Mouse (Mus musculus) forebrain, embryonic 10.5 days (tissue): ENCODE measurements around the gene Ccdc107. TPM values are rescaled to one million over a fixed set of nuclear protein-coding genes. Genes with fewer than 3 reads are reported as not detected.
"Not testable (repeated sequence)": the region's sequence is repeated elsewhere in the genome, so short reads cannot be mapped to it uniquely, and the experiment has no call there.

Experiments
- DNase-seq: peaks from one replicate; pipeline ENCODE4 v3.0.0-alpha.2; 2017; ENCODE audit warnings: low spot score; ENCODE audit errors: extremely low spot score
- H3K27ac ChIP-seq: fragments of 300-500 bp; sonication (generic); 2 replicates; pipeline ENCODE4 v1.5.1; 2016; ENCODE audit warnings: mild to moderate bottlenecking
- H3K27me3 ChIP-seq: fragments of 300-500 bp; sonication (generic); 2 replicates; pipeline ENCODE4 v1.6.1; 2016; ENCODE audit warnings: mild to moderate bottlenecking; ENCODE audit not compliant: poor library complexity, severe bottlenecking
- H3K36me3 ChIP-seq: fragments of 300-500 bp; sonication (generic); replicated peaks from 2 replicates; pipeline ENCODE4 v1.6.1; 2016; ENCODE audit warnings: mild to moderate bottlenecking, moderate library complexity
- H3K4me1 ChIP-seq: fragments of 300-500 bp; sonication (generic); 2 replicates; pipeline ENCODE4 v1.6.1; 2016
- H3K4me3 ChIP-seq: fragments of 300-500 bp; sonication (generic); 2 replicates; pipeline ENCODE4 v1.5.1; 2016; ENCODE audit warnings: mild to moderate bottlenecking, moderate library complexity
- H3K9me3 ChIP-seq: fragments of 300-500 bp; sonication (generic); 2 replicates; pipeline ENCODE4 v1.6.1; 2016; ENCODE audit warnings: mild to moderate bottlenecking, moderate library complexity
- WGBS: fragments of 180-500 bp; shearing (Covaris S2); methylation state at CpG from one replicate; pipeline ENCODE4 v1.1.7; 2016; 5-methylcytosine and 5-hydroxymethylcytosine counted together
- polyA plus RNA-seq: library from polyadenylated mRNA; unstranded; fragments of >200 nt; fragmentation: Nextera tagmentation; extraction: Ambion mirVana; gene quantifications from 2 replicates; pipeline ENCODE4 v1.2.1, GENCODE M21; 2016

Gene Ccdc107
- polyA plus RNA-seq, 1 experiment from 2014 or later: 42.2 TPM

DNA sequence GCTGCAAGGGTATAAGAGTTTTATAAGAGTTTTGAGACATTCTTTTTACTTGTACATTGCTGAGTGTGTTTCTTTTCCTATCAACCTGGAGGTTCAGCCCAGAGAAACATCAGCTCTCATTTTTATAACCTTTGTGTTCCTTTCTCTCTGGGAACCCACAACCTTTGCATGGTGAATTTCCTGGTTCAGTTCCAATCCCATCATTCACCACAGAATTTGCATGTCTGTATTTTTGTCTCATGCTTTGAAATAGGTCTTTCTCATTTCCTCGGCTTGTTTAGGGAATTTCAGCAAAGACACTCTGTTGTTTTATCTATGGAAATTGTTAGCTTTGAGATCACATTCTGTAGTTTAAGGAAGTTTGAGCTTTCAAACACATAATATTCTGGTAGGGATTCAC lies 19.1 kb upstream of the Ccdc107 start:
- peaks cover 4% of the 10 kb centered on the region for H3K4me1 ChIP-seq
- no peak overlapping the region for H3K4me3 ChIP-seq
- DNase-seq: no peak
- no peaks in the 10 kb centered on the region for H3K36me3 ChIP-seq
- 86% methylated on average over 1 of the region's 1 CpGs for WGBS
- no peak overlapping the region for H3K27ac ChIP-seq
- no peaks in the 10 kb centered on the region for H3K9me3 ChIP-seq
- no peaks in the 10 kb centered on the region; the same call in 1 of the 2 replicates for H3K27me3 ChIP-seq

DNA sequence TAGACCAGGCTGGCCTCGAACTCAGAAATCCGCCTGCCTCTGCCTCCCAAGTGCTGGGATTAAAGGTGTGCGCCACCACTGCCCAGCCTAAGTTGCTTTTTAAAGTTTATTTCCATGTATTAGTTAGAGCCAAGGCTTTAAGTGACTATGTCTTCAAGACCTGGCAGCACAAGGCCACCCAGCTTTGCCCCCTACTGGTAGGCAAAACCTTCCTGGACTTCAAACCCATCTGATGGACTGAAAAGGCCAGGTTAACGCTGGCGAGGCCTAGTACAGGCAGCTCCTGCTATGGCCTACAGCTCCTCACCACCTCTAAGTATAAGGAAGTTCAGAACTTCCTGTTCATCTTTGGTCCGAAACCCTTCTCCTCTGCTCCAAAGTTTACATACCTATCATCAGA lies 16.1 kb upstream of the Ccdc107 start:
- Histone ChIP-seq H3K4me1 (peaks cover 11% of the 10 kb centered on the region), H3K27ac (no peak overlapping the region), H3K9me3 (no peaks in the 10 kb centered on the region), H3K4me3 (no peak overlapping the region), H3K27me3 (no peaks in the 10 kb centered on the region; the same call in 1 of the 2 replicates), H3K36me3 (no peaks in the 10 kb centered on the region)
- no peak for DNase-seq
- 91% methylated on average over 6 of the region's 6 CpGs for WGBS

DNA sequence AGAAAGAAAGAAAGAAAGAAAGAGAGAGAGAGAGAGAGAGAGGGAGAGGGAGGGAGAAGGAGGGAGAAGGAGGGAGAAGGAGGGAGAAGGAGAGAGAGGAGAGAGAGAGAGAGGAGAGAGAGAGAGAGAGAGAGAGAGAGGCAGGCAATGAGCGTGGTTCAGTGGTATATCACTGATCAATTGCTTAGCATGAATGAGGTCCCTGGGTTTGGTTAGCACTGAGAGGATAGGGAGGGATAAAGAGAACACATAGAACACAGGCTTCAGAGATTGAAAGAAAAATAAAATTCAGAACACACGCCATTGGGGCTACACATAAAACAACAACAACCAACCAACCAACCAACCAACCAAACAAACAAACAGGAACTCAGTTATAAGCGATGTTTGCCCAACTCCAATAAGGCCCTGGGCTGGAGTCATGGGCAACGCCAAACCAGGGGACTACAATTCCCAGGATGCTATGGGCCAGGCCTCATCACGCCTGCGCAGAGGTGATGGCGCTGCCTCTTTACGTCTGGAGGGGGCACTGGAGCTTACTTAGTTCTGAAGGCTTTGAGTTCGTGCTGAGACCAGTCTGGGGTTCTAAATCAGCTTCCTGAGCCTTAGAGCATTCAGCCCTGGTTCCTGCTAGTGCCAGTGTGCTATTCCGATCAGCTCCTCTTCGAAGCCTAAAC lies 14.7 kb upstream of the Ccdc107 start:
- Histone ChIP-seq H3K27ac (peak overlapping the region; percentile 79), H3K4me3 (peak overlapping the region; percentile 40), H3K36me3 (no peaks in the 10 kb centered on the region), H3K9me3 (no peaks in the 10 kb centered on the region), H3K4me1 (peaks cover 11% of the 10 kb centered on the region), H3K27me3 (peaks cover 6% of the 10 kb centered on the region)
- WGBS: 15% methylated on average over 11 of the region's 11 CpGs
- DNase-seq: peak; percentile 84

DNA sequence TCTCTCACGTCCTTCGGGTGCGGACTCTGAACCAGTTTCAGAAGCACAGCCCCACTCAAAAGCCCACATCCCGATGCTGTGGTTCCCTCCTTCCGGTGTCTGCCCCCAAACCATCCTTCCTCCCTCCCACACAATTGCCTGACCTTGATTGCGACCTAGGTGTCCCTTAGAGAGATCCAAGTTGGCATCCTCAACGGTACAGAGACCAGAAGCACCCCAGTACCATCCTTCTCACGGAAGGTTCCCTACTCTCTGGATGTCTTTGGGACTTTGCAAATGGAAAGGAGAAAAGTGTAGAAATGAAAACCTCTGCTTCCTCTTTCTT lies 14.2 kb upstream of the Ccdc107 start:
- Histone ChIP-seq H3K9me3 (no peaks in the 10 kb centered on the region), H3K36me3 (no peaks in the 10 kb centered on the region), H3K27me3 (peaks cover 6% of the 10 kb centered on the region), H3K27ac (peak overlapping the region; percentile 79), H3K4me1 (peaks cover 11% of the 10 kb centered on the region), H3K4me3 (peak overlapping the region; percentile 40)
- DNase-seq: no peak
- 54% methylated on average over 8 of the region's 8 CpGs for WGBS

DNA sequence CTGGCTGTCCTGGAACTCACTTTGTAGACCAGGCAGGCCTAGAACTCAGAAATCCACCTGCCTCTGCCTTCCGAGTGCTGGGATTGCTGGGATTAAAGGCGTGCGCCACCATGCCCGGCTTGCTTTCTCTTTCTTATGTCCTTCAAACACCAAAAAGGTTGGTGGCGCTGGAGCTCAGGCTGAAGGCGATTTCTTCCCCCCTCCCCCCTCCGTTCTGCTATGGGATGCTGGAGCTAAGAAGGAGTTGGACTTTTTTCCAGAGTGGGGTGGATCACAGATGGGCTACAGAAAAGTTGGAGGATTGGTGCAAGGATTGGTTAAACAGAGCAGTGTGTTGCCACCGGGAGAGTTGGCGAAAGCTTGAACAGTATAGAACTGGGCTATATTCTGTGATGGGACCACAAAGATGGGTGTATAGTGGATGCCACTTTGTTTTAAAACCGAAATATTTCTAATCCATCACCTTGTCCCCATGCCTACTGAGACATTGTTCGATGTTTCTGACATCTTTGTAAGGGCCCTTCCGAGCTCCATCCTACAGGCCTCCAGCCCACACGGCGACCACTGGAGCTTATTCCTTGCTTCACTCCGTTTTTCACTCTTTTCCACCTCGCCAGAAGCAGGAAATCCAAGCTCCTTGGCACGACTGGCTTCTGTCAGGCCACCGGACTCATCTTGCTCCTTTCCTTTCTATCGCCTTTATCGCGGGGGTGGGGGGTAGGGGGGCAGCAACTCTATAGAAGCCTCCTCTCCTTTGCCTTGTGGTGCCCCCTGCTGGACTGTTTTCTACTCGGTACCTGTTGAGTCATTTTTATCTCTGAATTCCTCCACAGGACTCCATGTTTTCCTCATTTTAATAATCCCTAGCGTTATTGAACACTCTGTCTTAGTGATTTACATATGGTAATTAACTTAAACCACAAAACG lies 13.5 kb upstream of the Ccdc107 start:
- Histone ChIP-seq H3K27ac (peak overlapping the region; percentile 79), H3K4me3 (peak overlapping the region; percentile 36), H3K4me1 (peaks cover 11% of the 10 kb centered on the region), H3K27me3 (peaks cover 6% of the 10 kb centered on the region), H3K36me3 (no peaks in the 10 kb centered on the region), H3K9me3 (no peaks in the 10 kb centered on the region)
- 51% methylated on average over 24 of the region's 24 CpGs for WGBS
- peak; percentile 60 for DNase-seq

DNA sequence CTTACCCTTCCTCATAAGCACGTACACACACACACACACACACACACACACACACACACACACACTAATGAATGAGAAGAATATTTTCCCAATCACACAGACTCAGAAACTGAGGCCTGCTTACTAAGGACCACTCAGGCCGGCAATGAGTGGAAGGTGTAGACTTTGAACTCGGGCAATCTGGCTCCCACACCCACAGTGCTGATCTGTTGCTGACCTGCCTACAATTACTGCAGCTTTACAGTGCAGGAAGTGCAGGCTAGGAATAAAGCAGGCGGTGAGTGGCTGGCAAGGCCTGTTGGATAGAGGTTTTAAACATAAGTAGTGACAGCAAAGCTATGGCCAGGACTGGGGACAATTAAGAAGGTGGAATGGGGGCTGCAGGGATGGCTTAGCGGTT lies 11.7 kb upstream of the Ccdc107 start:
- no peaks in the 10 kb centered on the region for H3K36me3 ChIP-seq
- peaks cover 4% of the 10 kb centered on the region; the same call in 1 of the 2 replicates for H3K9me3 ChIP-seq
- WGBS: 90% methylated on average over 5 of the region's 5 CpGs
- no peak overlapping the region for H3K27ac ChIP-seq
- no peak for DNase-seq
- H3K27me3 ChIP-seq: peaks cover 6% of the 10 kb centered on the region
- H3K4me3 ChIP-seq: no peak overlapping the region
- peaks cover 11% of the 10 kb centered on the region for H3K4me1 ChIP-seq

DNA sequence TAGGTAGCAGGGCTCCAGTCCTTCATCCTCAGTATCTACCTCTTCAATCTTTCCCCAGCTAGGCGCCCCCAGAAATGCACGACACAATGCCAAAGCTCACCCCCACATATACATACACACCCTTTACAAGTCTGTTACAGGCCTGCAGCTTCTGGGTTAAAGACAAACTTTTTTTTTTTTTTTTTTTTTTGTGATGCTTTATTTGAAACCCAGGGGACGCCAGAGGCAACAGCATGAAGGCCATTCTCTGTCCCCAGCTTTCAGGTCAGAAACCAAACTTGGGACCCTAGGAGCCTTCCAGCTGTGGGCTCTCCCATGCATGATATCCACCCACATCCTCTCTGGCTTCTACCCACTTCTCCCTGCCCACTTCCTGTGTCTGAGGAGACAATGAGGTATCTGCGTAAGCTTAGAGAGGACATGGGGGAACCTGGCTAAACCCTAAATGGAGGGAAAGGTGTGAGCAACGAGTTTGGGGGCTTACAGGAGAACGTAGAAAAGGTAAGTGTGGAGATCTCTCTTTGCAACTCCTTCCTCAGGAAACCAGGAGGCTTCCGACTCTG lies 10.7 kb upstream of the Ccdc107 start:
- peaks cover 11% of the 10 kb centered on the region for H3K4me1 ChIP-seq
- H3K4me3 ChIP-seq: no peak overlapping the region
- 77% methylated on average over 7 of the region's 7 CpGs for WGBS
- H3K27me3 ChIP-seq: peaks cover 6% of the 10 kb centered on the region
- no peak for DNase-seq
- H3K27ac ChIP-seq: no peak overlapping the region
- no peaks in the 10 kb centered on the region for H3K36me3 ChIP-seq
- peaks cover 4% of the 10 kb centered on the region; the same call in 1 of the 2 replicates for H3K9me3 ChIP-seq

DNA sequence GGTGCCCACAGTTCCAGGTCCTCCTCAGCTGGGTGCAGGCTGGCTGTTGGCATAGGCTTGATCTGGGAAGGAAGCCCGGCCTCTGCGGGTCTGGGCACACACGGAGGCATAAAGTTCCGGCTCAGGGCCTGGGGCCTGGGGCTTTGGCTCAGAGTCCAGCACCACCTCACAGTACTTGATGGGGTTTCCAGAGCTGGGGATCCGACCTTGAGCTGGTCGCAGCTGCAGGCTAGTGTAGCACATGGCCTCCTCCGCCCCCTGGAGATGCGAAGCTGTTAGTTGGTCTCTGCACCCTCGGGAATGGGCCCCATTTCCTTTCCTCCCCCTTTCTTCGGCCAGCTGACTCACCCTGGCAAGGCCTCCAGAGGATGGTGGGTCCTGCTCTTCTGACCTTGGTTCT lies 10.1 kb upstream of the Ccdc107 start:
- no peak for DNase-seq
- Histone ChIP-seq H3K27me3 (peaks cover 6% of the 10 kb centered on the region), H3K9me3 (peaks cover 4% of the 10 kb centered on the region; the same call in 1 of the 2 replicates), H3K27ac (no peak overlapping the region), H3K4me1 (peaks cover 11% of the 10 kb centered on the region), H3K4me3 (no peak overlapping the region), H3K36me3 (no peaks in the 10 kb centered on the region)
- WGBS: 83% methylated on average over 10 of the region's 10 CpGs

DNA sequence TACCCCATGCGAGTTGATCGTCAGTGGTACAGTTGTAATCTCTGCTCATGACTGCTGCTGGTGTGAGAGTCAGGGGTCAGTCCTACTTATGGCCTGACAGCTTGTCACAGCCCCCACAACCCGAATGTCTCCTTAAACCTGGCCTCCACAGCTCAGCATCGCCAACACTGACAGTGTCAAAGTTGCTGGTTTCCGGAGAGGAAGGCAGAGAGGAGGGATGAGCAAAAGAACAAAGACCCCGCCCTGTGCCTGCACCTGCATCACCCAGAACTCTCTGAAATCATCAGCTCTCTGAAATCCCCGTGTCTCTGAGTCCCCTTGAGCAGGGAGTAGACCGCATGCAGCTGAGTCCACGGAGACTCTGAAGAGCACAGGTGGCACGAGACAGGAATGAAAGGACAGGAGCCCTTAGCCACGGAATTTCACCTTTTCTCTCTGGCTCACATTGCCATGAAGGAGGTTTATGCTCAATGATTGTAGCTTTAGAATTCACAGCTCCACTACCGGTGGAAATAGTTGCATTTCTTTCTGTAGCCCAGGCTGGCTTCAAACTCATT lies 9.1 kb upstream of the Ccdc107 start, which contains the start of gene Sit1:
Gene Sit1, minus strand, starts transcription at position 200 of the 557 bp plus-strand sequence.
- DNase-seq: no peak
- H3K27me3 ChIP-seq: peaks cover 6% of the 10 kb centered on the region
- no peak within 1 kb of the TSS for H3K4me3 ChIP-seq
- H3K36me3 ChIP-seq: no peaks in the 10 kb centered on the region
- peaks cover 8% of the 10 kb centered on the region for H3K4me1 ChIP-seq
- no peak within 1 kb of the TSS for H3K27ac ChIP-seq
- H3K9me3 ChIP-seq: peaks cover 4% of the 10 kb centered on the region; the same call in 1 of the 2 replicates
- 69% methylated on average over 12 of the region's 12 CpGs for WGBS

DNA sequence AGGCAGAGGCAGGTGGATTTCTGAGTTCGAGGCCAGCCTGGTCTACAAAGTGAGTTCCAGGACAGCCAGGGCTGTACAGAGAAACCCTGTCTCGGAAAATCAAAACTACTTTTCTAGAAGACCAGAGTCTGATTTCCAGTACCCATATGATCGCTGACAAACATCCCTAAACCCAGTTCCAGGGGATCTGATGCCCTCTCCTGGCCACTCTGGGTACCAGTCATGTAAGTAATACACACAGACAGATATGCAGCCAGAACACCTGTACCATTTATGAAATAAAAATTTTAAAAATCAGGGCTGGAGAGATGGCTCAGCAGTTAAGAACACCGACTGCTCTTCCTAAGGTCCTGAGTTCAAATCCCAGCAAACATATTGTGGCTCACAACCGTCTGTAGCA lies 7.0 kb upstream of the Ccdc107 start:
- not testable (repeated sequence) for H3K27ac ChIP-seq, H3K27me3 ChIP-seq, DNase-seq, H3K4me3 ChIP-seq, H3K4me1 ChIP-seq, H3K9me3 ChIP-seq, H3K36me3 ChIP-seq
- 86% methylated on average over 5 of the region's 5 CpGs for WGBS

DNA sequence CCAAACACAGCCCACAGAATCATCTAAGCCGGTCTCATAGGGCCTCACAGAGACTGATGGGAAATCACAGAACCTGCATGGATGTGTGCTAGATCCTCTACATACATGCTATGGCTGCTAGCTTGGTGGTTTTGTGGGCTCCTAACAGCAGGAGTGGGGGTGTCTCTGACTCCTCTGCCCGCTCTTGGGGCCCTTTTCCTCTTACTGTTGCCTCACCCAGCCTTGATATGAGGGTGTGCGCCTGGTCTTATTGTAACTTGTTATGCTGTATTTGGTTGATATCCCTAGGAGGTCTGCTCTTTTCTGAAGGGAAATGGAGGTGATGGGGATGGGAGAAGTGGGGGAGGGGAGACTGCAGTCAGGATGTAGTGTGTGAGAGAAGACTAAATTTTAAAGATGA lies 3.1 kb upstream of the Ccdc107 start:
- no peaks in the 10 kb centered on the region for H3K27me3 ChIP-seq
- H3K36me3 ChIP-seq: no peaks in the 10 kb centered on the region
- no peak for DNase-seq
- H3K27ac ChIP-seq: no peak overlapping the region
- H3K9me3 ChIP-seq: peaks cover 4% of the 10 kb centered on the region; the same call in 1 of the 2 replicates
- peaks cover 9% of the 10 kb centered on the region for H3K4me1 ChIP-seq
- 88% methylated on average over 3 of the region's 3 CpGs for WGBS
- no peak overlapping the region for H3K4me3 ChIP-seq

DNA sequence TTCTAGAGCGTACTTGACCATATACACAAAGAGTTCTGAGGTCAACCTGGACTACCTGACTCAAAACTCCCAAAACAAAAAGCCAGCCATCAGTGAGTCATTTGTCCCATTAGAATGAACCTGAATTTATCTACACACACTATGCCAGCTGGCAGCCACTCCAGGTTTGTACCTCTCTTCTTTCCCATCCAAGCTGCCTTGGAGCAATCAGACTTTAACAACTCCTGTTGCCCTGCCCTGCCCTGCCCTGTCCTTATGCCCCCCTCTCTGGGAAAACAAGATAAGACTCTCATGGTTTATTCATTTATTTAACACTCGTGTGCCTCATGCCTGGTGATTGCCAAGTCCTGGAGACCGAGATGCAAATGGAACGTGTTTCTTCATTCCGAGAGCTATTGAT lies 1.9 kb upstream of the Ccdc107 start:
- peaks cover 15% of the 10 kb centered on the region for H3K4me1 ChIP-seq

More for the DNA sequence above, 1.9 kb upstream of the Ccdc107 start:
- no peaks in the 10 kb centered on the region; the same call in 1 of the 2 replicates for H3K9me3 ChIP-seq
- no peak overlapping the region for H3K27ac ChIP-seq
- H3K27me3 ChIP-seq: peaks cover 12% of the 10 kb centered on the region
- peaks cover 7% of the 10 kb centered on the region for H3K36me3 ChIP-seq
- H3K4me3 ChIP-seq: no peak overlapping the region
- no peak for DNase-seq
- WGBS: 92% methylated on average over 5 of the region's 5 CpGs
